Mouse (Mus musculus) adrenal gland, postnatal 36 days (tissue): ENCODE measurements around the gene Mrps7. TPM values are rescaled to one million over a fixed set of nuclear protein-coding genes. Genes with fewer than 3 reads are reported as not detected.
A peak's percentile ranks its signal among the peaks of the same experiment; 100 is the strongest.

Source experiments
- DNase-seq, 2 experiments: peaks; one replicate each; pipeline ENCODE4 v3.0.0; 2021; ENCODE audit warnings: mixed read lengths in 1 of 2
- total RNA-seq, 2 experiments: library from RNA; stranded (reverse); gene quantifications; 2 replicates each; pipeline ENCODE4 v1.2.3; 2021

The Mrps7 gene
- total RNA-seq, 2 experiments from 2014 or later = 97.7 to 102 TPM

DNA sequence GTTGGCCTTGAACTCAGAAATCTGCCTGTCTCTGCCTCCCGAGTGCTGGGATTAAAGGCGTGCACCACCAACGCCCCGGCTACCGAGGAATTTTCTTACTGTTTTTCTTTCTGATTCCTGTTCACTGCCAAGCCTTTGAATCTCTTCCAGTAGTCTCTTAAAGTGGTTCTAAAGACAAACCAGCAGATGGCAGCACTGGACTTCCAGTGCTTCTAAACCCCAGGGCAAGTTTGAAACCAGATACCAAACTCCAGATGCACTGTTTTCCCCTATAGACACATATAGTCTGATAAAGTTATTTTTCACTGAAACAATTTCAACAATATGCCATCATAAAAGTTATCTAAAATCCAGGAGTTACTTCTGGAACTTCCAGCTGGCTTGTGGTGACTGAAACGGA, 43.7 kb downstream of the Mrps7 start:
- DNase-seq = peak; percentile 33 to 72

DNA sequence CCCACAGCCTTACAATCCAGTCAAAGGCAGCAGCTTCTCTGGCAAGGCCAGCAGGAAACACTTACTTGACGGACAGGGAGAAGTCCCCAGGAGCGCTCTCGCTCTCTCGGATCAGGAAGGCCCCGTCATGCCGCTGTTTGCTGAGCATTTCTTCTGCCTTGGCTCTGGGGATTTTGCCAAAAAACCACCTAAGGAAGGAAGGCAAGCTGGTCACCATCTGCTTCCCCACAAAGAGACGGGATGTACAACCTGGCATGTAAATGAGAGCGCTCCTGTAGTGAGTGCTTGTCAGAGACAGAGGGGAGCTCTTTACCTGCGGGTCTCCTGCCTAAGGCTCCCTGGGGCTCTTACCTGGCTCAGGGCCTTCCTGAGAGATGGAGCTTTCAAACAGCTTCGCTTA, 46.0 kb downstream of the Mrps7 start:
- no peak for DNase-seq

DNA sequence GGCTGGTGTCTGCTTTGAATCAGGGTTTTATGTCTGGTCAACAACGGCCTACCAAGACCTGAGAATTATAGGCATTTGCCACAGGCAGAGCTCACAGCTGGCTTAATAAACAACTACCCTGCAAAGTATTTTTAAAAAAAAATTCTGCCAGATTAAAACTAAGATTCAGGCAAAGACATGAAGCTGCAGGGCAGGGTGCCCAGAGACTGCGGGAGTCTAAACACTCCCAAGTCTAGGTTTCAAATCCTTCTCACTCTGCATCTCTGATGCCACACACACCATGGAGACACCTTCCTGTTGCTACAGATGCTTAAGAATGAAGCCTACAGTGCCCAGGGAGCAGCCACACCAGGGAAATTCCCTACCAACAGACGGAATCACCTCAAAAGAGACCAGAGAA, 48.0 kb downstream of the Mrps7 start:
- no peak for DNase-seq

DNA sequence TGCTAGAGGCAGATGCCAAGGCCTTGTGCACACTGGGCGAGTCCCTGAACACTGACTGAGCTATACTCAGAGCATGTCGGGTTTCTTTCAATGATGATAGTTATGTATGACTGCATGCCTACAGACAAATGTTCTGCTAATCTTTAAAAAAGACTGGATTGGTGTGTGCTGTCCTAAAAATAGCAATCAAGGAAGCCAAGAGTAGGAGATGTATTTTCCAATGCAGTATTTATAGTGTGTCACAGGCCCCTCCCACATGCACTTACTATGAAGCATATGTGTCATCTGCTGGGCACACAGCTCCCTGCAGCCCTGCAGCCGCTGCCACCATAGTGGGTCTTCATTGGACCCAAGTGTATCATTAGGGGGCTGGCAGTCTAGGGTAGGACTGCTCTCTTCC, 49.5 kb downstream of the Mrps7 start:
- DNase-seq = no peak

DNA sequence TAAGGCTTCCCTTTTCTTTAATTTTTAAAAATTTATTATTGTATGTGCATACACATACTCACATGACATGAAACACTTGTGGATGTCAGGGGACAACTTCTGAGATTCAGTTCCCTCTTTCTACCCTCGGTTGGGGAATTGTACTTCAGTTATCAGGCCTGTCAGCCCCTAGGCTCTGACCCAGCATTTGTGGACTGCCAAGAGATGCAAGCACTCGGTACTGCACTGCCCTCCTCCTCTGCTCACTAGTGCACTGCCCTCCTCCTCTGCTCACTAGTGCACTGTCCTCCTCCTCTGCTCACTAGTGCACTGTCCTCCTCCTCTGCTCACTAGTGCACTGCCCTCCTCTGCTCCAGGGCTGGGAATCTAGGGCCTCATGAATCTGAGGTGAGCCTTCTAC, 50.4 kb downstream of the Mrps7 start:
- no peak for DNase-seq

Other genes starting within 250 kb of the Mrps7 start
- 10 to 100 TPM; 16.2 to 38.1 TPM for gene Hid1, start 236.2 kb upstream of the Mrps7 start, total RNA-seq
- gene Cdr2l, start 222.0 kb upstream of the Mrps7 start, total RNA-seq = 100 to 1,000 TPM in 1 of 2 experiments, 10 to 100 TPM in 1; 82.1 to 136 TPM
- 100 to 1,000 TPM; 147 to 162 TPM for gene Mrpl58, start 200.2 kb upstream of the Mrps7 start, total RNA-seq
- gene Atp5h, start 184.0 kb upstream of the Mrps7 start, total RNA-seq = 100 to 1,000 TPM; 567 to 597 TPM
- 10 to 100 TPM; 43.8 to 70.0 TPM for gene Kctd2, start 183.8 kb upstream of the Mrps7 start, total RNA-seq
- under 1 TPM in 1 of 2 experiments, not detected in 1; 0.17 TPM for gene Trim80, start 163.4 kb upstream of the Mrps7 start, total RNA-seq
- under 1 TPM in 1 of 2 experiments, not detected in 1; 0.53 TPM for gene Slc16a5, start 141.5 kb upstream of the Mrps7 start, total RNA-seq
- gene Armc7, start 128.3 kb upstream of the Mrps7 start, total RNA-seq = 1 to 10 TPM; 7.3 to 8.2 TPM
- gene Nt5c, start 112.1 kb upstream of the Mrps7 start, total RNA-seq = 100 to 1,000 TPM in 1 of 2 experiments, 10 to 100 TPM in 1; 98.5 to 161 TPM
- gene Jpt1, start 89.5 kb upstream of the Mrps7 start, total RNA-seq = 100 to 1,000 TPM in 1 of 2 experiments, 10 to 100 TPM in 1; 80.5 to 106 TPM
- gene Sumo2, start 67.6 kb upstream of the Mrps7 start, total RNA-seq = 100 to 1,000 TPM; 248 to 259 TPM
- 10 to 100 TPM; 44.0 to 44.8 TPM for gene Nup85, start 39.5 kb upstream of the Mrps7 start, total RNA-seq
- gene Gga3, start 126 bp downstream of the Mrps7 start, total RNA-seq = 10 to 100 TPM; 25.3 to 30.7 TPM
- gene Mif4gd, start 9.0 kb downstream of the Mrps7 start, total RNA-seq = 100 to 1,000 TPM in 1 of 2 experiments, 10 to 100 TPM in 1; 73.4 to 195 TPM
- gene Slc25a19, start 24.4 kb downstream of the Mrps7 start, total RNA-seq = 10 to 100 TPM; 90.5 to 96.3 TPM
- 100 to 1,000 TPM; 132 to 158 TPM for gene Grb2, start 104.7 kb downstream of the Mrps7 start, total RNA-seq
- 10 to 100 TPM; 74.6 to 95.5 TPM for gene Tmem94, start 161.5 kb downstream of the Mrps7 start, total RNA-seq
- 10 to 100 TPM; 58.9 to 72.9 TPM for gene Caskin2, start 209.7 kb downstream of the Mrps7 start, total RNA-seq
- gene Tsen54, start 210.8 kb downstream of the Mrps7 start, total RNA-seq = 10 to 100 TPM; 17.1 to 21.4 TPM
- 10 to 100 TPM in 1 of 2 experiments, 1 to 10 TPM in 1; 4.9 to 10.9 TPM for gene Llgl2, start 220.1 kb downstream of the Mrps7 start, total RNA-seq